Mouse (Mus musculus) forebrain, embryonic 10.5 days (tissue): ENCODE results near the gene Dpf3. TPM values are rescaled to one million over a fixed set of nuclear protein-coding genes. Genes with fewer than 3 reads are reported as not detected.

Source experiments
- DNase-seq: peaks from one replicate; pipeline ENCODE4 v3.0.0-alpha.2; 2017; ENCODE audit warnings: low spot score; ENCODE audit errors: extremely low spot score
- H3K27ac ChIP-seq: fragments of 300-500 bp; sonication (generic); 2 replicates; pipeline ENCODE4 v1.5.1; 2016; ENCODE audit warnings: mild to moderate bottlenecking
- H3K27me3 ChIP-seq: fragments of 300-500 bp; sonication (generic); 2 replicates; pipeline ENCODE4 v1.6.1; 2016; ENCODE audit warnings: mild to moderate bottlenecking; ENCODE audit not compliant: poor library complexity, severe bottlenecking
- H3K36me3 ChIP-seq: fragments of 300-500 bp; sonication (generic); replicated peaks from 2 replicates; pipeline ENCODE4 v1.6.1; 2016; ENCODE audit warnings: mild to moderate bottlenecking, moderate library complexity
- H3K4me1 ChIP-seq: fragments of 300-500 bp; sonication (generic); 2 replicates; pipeline ENCODE4 v1.6.1; 2016
- H3K4me3 ChIP-seq: fragments of 300-500 bp; sonication (generic); 2 replicates; pipeline ENCODE4 v1.5.1; 2016; ENCODE audit warnings: mild to moderate bottlenecking, moderate library complexity
- H3K9me3 ChIP-seq: fragments of 300-500 bp; sonication (generic); 2 replicates; pipeline ENCODE4 v1.6.1; 2016; ENCODE audit warnings: mild to moderate bottlenecking, moderate library complexity
- WGBS: fragments of 180-500 bp; shearing (Covaris S2); methylation state at CpG from one replicate; pipeline ENCODE4 v1.1.7; 2016; 5-methylcytosine and 5-hydroxymethylcytosine counted together
- polyA plus RNA-seq: library from polyadenylated mRNA; unstranded; fragments of >200 nt; fragmentation: Nextera tagmentation; extraction: Ambion mirVana; gene quantifications from 2 replicates; pipeline ENCODE4 v1.2.1, GENCODE M21; 2016

The Dpf3 gene
- polyA plus RNA-seq, 1 experiment from 2014 or later = 2.2 TPM

GRCm38 (mm10) chr12:83424086-83424719 lies 63.3 kb downstream of the Dpf3 start:
- Histone ChIP-seq H3K27ac (no peak overlapping the region), H3K9me3 (peaks cover 4% of the 10 kb centered on the region), H3K4me1 (peaks cover 31% of the 10 kb centered on the region), H3K27me3 (no peaks in the 10 kb centered on the region), H3K36me3 (no peaks in the 10 kb centered on the region), H3K4me3 (no peak overlapping the region)
- DNase-seq = no peak
- WGBS = 78% methylated on average over 12 of the region's 12 CpGs

GRCm38 (mm10) chr12:83420346-83420745 lies 67.2 kb downstream of the Dpf3 start:
- peaks cover 4% of the 10 kb centered on the region for H3K9me3 ChIP-seq
- no peaks in the 10 kb centered on the region for H3K27me3 ChIP-seq
- no peak overlapping the region; the same call in 1 of the 2 replicates for H3K27ac ChIP-seq
- 91% methylated on average over 5 of the region's 5 CpGs for WGBS
- no peaks in the 10 kb centered on the region for H3K36me3 ChIP-seq
- H3K4me3 ChIP-seq = no peak overlapping the region
- H3K4me1 ChIP-seq = peaks cover 8% of the 10 kb centered on the region; the same call in 1 of the 2 replicates
- DNase-seq = no peak

DNA sequence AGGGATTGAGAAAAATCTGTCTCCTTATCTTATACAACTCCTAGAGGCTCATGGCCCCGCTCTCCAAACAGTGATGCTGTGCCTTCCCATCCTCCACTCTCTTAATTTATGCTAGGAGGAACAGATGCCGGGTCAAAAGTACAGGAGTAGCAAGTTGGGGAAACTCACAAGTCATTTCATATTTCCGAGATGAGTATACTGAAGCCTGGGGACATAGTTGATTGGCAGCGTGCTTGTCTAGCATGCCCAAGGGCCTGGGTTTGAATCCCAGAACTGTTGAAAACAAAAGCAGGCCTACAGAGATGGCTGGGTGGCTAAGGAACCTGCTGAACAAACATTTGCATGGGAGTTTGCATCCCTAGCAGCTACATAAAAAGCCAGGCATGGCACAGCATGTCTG lies 72.3 kb downstream of the Dpf3 start:
- Histone ChIP-seq H3K4me1 (peaks cover 4% of the 10 kb centered on the region; the same call in 1 of the 2 replicates), H3K36me3 (no peaks in the 10 kb centered on the region), H3K27me3 (0 out of 2 replicates have a peak, but pooled peaks cover 4% of the 10 kb centered on the region), H3K9me3 (no peaks in the 10 kb centered on the region), H3K27ac (no peak overlapping the region), H3K4me3 (no peak overlapping the region)
- 95% methylated on average over 4 of the region's 4 CpGs for WGBS
- no peak for DNase-seq

DNA sequence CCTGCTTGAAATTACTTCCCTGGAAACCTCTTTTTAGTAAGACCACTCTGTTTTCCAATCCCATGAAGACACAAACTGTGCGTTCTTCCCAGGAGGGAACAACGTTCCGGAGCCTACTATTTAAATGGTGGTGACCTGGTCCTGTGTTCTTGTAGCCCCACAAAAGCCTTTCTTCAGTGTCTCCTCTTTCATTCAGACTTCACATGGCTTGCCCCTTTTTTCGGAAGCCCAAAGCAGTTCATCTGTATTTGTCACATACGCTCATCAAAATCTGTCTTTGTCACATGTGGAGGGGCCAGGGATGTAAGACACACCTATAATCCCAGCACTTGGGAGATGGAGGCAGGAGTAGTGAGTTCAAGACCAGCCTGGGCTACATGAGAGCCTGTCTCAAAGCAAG lies 73.8 kb downstream of the Dpf3 start:
- Histone ChIP-seq H3K36me3 (no peaks in the 10 kb centered on the region), H3K27ac (no peak overlapping the region), H3K27me3 (0 out of 2 replicates have a peak, but pooled peaks cover 4% of the 10 kb centered on the region), H3K9me3 (no peaks in the 10 kb centered on the region), H3K4me3 (no peak overlapping the region), H3K4me1 (peaks cover 4% of the 10 kb centered on the region; the same call in 1 of the 2 replicates)
- WGBS = 91% methylated on average over 5 of the region's 5 CpGs
- DNase-seq = no peak

DNA sequence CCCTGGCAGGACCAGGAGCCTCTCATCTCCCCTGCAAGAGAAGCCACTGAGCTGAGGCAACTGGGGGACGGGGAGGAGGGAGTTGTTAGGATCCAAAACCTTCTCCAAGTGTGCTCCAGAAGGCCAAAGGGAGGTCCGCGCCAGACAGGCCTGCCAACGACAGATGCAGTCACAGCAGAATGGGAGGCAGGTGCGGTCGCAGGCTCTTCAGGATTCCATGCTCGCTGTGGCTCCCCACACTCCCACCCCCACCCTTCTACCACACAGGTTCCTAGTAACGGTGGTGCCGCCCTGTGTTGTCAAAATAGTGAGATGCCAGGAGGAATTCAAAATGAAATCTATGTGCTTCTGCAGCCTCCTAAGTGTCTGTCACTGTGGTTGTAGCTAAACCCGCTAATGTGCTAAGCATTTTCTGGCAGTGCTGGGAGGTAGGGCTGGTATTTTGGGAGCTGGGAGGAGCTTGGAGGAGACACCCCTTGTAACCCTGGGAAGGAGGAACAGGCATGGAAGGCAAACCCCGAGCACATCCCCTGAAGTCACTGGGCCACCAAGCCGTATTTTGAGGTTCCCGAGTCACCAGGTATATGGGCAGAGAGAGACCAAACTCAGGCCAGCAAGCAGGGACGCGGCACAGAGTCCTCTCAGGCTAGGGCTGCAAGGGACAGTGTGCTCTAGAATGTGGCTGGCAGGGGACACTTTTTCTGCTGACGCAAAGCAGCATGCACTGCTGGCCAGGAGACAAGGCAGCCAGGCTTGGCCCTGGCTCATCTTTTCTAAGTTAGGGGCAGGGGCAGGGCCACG lies 75.6 kb downstream of the Dpf3 start:
- DNase-seq = no peak
- peaks cover 4% of the 10 kb centered on the region; the same call in 1 of the 2 replicates for H3K4me1 ChIP-seq
- H3K4me3 ChIP-seq = no peak overlapping the region
- H3K9me3 ChIP-seq = no peaks in the 10 kb centered on the region
- WGBS = 60% methylated on average over 17 of the region's 17 CpGs
- no peaks in the 10 kb centered on the region for H3K36me3 ChIP-seq
- H3K27me3 ChIP-seq = 0 out of 2 replicates have a peak, but pooled peaks cover 4% of the 10 kb centered on the region
- H3K27ac ChIP-seq = no peak overlapping the region

- no peak overlapping the region for H3K27ac ChIP-seq
- H3K27me3 ChIP-seq = 0 out of 2 replicates have a peak, but pooled peaks cover 4% of the 10 kb centered on the region
- no peaks in the 10 kb centered on the region for H3K9me3 ChIP-seq
- H3K4me1 ChIP-seq = peaks cover 4% of the 10 kb centered on the region; the same call in 1 of the 2 replicates
- no peak for DNase-seq
- 76% methylated on average over 5 of the region's 5 CpGs for WGBS
- H3K36me3 ChIP-seq = no peaks in the 10 kb centered on the region
- H3K4me3 ChIP-seq = no peak overlapping the region
Measured at GRCm38 (mm10) chr12:83411032-83411431, 76.5 kb downstream of the Dpf3 start.

GRCm38 (mm10) chr12:83405374-83406125 lies 82.0 kb downstream of the Dpf3 start:
- 94% methylated on average over 12 of the region's 12 CpGs for WGBS
- Histone ChIP-seq H3K36me3 (no peaks in the 10 kb centered on the region), H3K9me3 (no peaks in the 10 kb centered on the region), H3K4me1 (no peaks in the 10 kb centered on the region), H3K4me3 (no peak overlapping the region), H3K27me3 (no peaks in the 10 kb centered on the region), H3K27ac (no peak overlapping the region)
- no peak for DNase-seq

DNA sequence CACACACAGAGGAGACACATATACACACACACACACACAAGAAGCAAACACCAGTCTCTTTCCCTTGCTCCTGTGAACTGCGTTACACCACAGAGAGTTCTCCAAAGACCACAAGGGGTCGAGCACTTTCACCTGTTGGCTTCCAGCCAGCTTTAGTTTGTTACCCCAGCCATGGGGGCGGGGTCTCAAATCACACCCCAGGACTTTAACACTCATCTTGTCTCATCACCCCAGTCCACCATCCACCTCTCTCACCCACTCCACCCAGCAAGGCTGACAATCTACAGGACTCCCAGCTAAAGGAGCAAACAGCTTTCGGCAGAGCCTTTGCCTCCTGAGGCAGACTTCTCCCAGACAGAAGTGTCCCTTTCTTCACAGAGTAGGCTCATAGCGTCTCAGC lies 85.2 kb downstream of the Dpf3 start:
- WGBS = 83% methylated on average over 5 of the region's 5 CpGs
- Histone ChIP-seq H3K27me3 (no peaks in the 10 kb centered on the region), H3K27ac (no peak overlapping the region), H3K4me3 (no peak overlapping the region), H3K36me3 (no peaks in the 10 kb centered on the region), H3K4me1 (no peaks in the 10 kb centered on the region), H3K9me3 (no peaks in the 10 kb centered on the region)
- DNase-seq = no peak

- WGBS = 92% methylated on average over 16 of the region's 16 CpGs
- peaks cover 8% of the 10 kb centered on the region for H3K4me1 ChIP-seq
- no peaks in the 10 kb centered on the region; the same call in 1 of the 2 replicates for H3K9me3 ChIP-seq
- no peak overlapping the region for H3K4me3 ChIP-seq
- no peaks in the 10 kb centered on the region for H3K27me3 ChIP-seq
- no peaks in the 10 kb centered on the region for H3K36me3 ChIP-seq
- H3K27ac ChIP-seq = no peak overlapping the region
- DNase-seq = no peak
Measured at GRCm38 (mm10) chr12:83392011-83392410, 95.5 kb downstream of the Dpf3 start.

- H3K4me1 ChIP-seq = peaks cover 8% of the 10 kb centered on the region
- H3K36me3 ChIP-seq = no peaks in the 10 kb centered on the region
- DNase-seq = no peak
- H3K27me3 ChIP-seq = no peaks in the 10 kb centered on the region
- 40% methylated on average over 3 of the region's 3 CpGs for WGBS
- H3K9me3 ChIP-seq = no peaks in the 10 kb centered on the region
- no peak overlapping the region for H3K4me3 ChIP-seq
- no peak overlapping the region for H3K27ac ChIP-seq
Measured at GRCm38 (mm10) chr12:83387554-83387953, 100.0 kb downstream of the Dpf3 start.

DNA sequence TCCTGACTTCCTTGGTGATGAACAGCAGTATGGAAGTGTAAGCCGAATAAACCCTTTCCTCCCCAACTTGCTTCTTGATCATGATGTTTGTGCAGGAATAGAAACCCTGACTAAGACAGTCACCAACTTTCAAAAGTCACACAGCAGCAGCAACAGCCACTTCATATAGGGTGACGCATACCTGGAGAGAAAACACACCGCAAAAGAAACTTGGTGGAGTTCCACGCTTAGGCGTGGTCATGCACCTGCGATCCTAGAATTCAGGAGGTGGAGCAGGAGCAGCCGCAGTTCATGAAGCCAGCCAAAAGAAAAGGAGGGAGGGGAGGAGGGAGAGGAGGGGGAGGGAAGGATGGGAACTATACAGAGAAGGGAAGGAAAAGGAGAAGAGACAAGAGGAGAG lies 106.4 kb downstream of the Dpf3 start:
- 88% methylated on average over 7 of the region's 7 CpGs for WGBS
- H3K27me3 ChIP-seq = no peaks in the 10 kb centered on the region
- no peak for DNase-seq
- H3K4me3 ChIP-seq = no peak overlapping the region
- H3K9me3 ChIP-seq = no peaks in the 10 kb centered on the region
- no peak overlapping the region for H3K27ac ChIP-seq
- peaks cover 10% of the 10 kb centered on the region for H3K4me1 ChIP-seq
- H3K36me3 ChIP-seq = no peaks in the 10 kb centered on the region

- Histone ChIP-seq H3K36me3 (no peaks in the 10 kb centered on the region), H3K4me1 (peaks cover 14% of the 10 kb centered on the region), H3K27ac (no peak overlapping the region), H3K27me3 (no peaks in the 10 kb centered on the region), H3K9me3 (no peaks in the 10 kb centered on the region), H3K4me3 (no peak overlapping the region)
- 73% methylated on average over 3 of the region's 3 CpGs for WGBS
- DNase-seq = no peak
Measured at GRCm38 (mm10) chr12:83380016-83380415, 107.5 kb downstream of the Dpf3 start.
